Mouse (Mus musculus): ENCODE data around the gene Gm815. TPM values are rescaled to one million over a fixed set of nuclear protein-coding genes. Genes with fewer than 3 reads are reported as not detected.

The Gm815 gene
- polyA plus RNA-seq, 1 experiment from 2014 or later = not detected

GRCm38 (mm10) chr19:26877180-26877775 lies 8.4 kb upstream of the Gm815 start:
- no peak overlapping the region for H3K27ac ChIP-seq (replicated peaks in 1 of 2; ENCODE audit: control insufficient read depth in 1 of 2, insufficient read depth in 1 of 2, low read depth in 2 of 2, low read length in 2 of 2)
- no peaks in the 10 kb centered on the region for H3K27me3 ChIP-seq (ENCODE audit: control insufficient read depth, insufficient read depth, low read length)
- no peak overlapping the region for H3K9ac ChIP-seq (ENCODE audit: low read length)
- H3K9me3 ChIP-seq (ENCODE audit: control insufficient read depth, low read length) = no peaks in the 10 kb centered on the region
- H3K36me3 ChIP-seq (ENCODE audit: control insufficient read depth, insufficient read depth, low read length) = no peaks in the 10 kb centered on the region
- 30% methylated on average over 10 of the region's 10 CpGs for WGBS
- H3K4me2 ChIP-seq (ENCODE audit: low read length) = no peak overlapping the region
- H3K4me1 ChIP-seq (ENCODE audit: control insufficient read depth in 2 of 2, insufficient read depth in 2 of 2, low read length in 2 of 2) = peaks cover 2 to 12% of the 10 kb centered on the region in 2 experiments; a peak in 3 of 4 replicates
- no peak for ATAC-seq (ENCODE audit: insufficient number of reproducible peaks, insufficient read depth, low FRiP score, low read depth)
- H3K4me3 ChIP-seq (ENCODE audit: control insufficient read depth in 1 of 2, insufficient read depth in 1 of 2, low read depth in 1 of 2, low read length in 2 of 2) = no peak overlapping the region

DNA sequence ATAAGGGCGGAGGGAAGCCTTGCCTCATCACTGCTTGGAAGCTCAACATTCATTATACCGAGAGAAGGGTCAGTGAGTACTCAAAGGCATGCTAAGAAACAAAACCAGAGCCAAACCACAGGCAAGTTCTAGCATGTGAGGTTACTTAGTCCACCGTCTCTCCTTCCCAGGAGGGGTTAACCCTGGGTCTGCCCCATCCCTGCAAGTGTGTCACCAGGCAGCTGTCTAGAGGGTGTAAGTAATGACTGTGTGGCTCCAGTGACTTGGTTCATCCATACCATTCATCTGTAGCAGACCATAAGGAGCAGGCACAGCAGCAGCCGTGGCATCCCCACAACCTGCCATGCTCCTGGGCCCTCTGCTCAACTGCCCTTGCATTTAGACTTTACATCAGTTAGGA lies 5.8 kb upstream of the Gm815 start:
- no peak for ATAC-seq (ENCODE audit: insufficient number of reproducible peaks, insufficient read depth, low FRiP score, low read depth)
- Histone ChIP-seq H3K4me2 (ENCODE audit: low read length) (no peak overlapping the region), H3K27me3 (ENCODE audit: control insufficient read depth, insufficient read depth, low read length) (no peaks in the 10 kb centered on the region), H3K36me3 (ENCODE audit: control insufficient read depth, insufficient read depth, low read length) (no peaks in the 10 kb centered on the region), H3K9me3 (ENCODE audit: control insufficient read depth, low read length) (no peaks in the 10 kb centered on the region), H3K9ac (ENCODE audit: low read length) (no peak overlapping the region), H3K4me1 (ENCODE audit: control insufficient read depth in 2 of 2, insufficient read depth in 2 of 2, low read length in 2 of 2) (peaks cover 2 to 12% of the 10 kb centered on the region in 2 experiments; a peak in 3 of 4 replicates), H3K27ac (replicated peaks in 1 of 2; ENCODE audit: control insufficient read depth in 1 of 2, insufficient read depth in 1 of 2, low read depth in 2 of 2, low read length in 2 of 2) (no peak overlapping the region), H3K4me3 (ENCODE audit: control insufficient read depth in 1 of 2, insufficient read depth in 1 of 2, low read depth in 1 of 2, low read length in 2 of 2) (no peak overlapping the region)
- WGBS = 84% methylated on average over 4 of the region's 4 CpGs

DNA sequence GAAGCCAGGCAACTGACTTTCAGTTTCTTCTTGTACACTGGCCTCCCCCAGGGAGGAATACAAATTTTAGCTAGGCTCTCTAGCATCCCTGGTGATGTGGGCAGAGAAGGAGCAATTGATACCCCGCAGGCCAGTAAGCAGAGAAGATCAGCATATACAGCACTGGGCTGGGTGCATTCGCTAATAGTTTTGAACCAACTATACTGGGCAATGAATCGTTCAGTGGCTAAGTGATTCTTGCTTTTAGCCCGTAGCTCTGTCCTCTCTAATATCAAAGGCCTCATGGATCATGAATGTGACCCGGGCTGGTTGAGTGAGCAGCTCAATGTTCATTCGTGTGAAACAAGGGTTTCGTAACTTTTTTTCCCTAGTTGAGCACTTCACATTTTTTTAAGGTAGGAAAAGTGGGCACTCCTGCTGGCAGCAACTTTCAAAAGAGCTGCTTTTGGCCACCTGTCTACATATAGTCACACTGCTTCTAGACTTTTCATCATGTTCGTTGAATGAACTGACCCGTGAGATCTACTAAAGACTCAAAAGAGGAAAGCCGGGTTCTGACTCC lies 3.7 kb upstream of the Gm815 start:
- no peaks in the 10 kb centered on the region for H3K9me3 ChIP-seq (ENCODE audit: control insufficient read depth, low read length)
- H3K27ac ChIP-seq (replicated peaks in 1 of 2; ENCODE audit: control insufficient read depth in 1 of 2, insufficient read depth in 1 of 2, low read depth in 2 of 2, low read length in 2 of 2) = no peak overlapping the region
- no peak overlapping the region for H3K4me3 ChIP-seq (ENCODE audit: control insufficient read depth in 1 of 2, insufficient read depth in 1 of 2, low read depth in 1 of 2, low read length in 2 of 2)
- H3K27me3 ChIP-seq (ENCODE audit: control insufficient read depth, insufficient read depth, low read length) = no peaks in the 10 kb centered on the region
- H3K4me1 ChIP-seq (ENCODE audit: control insufficient read depth in 2 of 2, insufficient read depth in 2 of 2, low read length in 2 of 2) = peaks cover 0 to 4% of the 10 kb centered on the region in 2 experiments; a peak in 3 of 4 replicates
- WGBS = 93% methylated on average over 10 of the region's 10 CpGs
- no peak overlapping the region for H3K9ac ChIP-seq (ENCODE audit: low read length)
- H3K36me3 ChIP-seq (ENCODE audit: control insufficient read depth, insufficient read depth, low read length) = no peaks in the 10 kb centered on the region
- ATAC-seq (ENCODE audit: insufficient number of reproducible peaks, insufficient read depth, low FRiP score, low read depth) = no peak
- H3K4me2 ChIP-seq (ENCODE audit: low read length) = no peak overlapping the region

DNA sequence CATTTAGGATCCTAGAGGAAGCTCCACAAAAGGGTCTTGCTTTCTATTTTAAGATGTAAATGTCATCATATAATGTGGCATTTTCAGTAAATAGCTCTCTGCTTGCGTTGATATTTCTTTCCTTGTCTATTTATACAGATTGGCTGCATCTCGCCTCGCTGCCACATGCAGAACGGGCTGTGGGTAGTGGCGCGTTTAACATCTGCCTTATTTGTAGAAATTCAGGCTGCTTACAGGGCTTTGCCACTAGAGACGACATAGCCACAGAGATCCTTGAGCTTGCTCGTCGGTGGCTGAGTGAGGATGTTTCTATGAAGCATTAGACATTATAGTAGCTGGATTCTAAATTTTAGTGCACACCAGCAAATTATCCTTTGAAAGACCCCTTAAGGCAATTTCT lies 2.5 kb downstream of the Gm815 start:
- 81% methylated on average over 9 of the region's 9 CpGs for WGBS
- ATAC-seq (ENCODE audit: insufficient number of reproducible peaks, insufficient read depth, low FRiP score, low read depth) = no peak
- H3K4me2 ChIP-seq (ENCODE audit: low read length) = no peak overlapping the region
- H3K4me3 ChIP-seq (ENCODE audit: control insufficient read depth in 1 of 2, insufficient read depth in 1 of 2, low read depth in 1 of 2, low read length in 2 of 2) = no peak overlapping the region
- H3K9me3 ChIP-seq (ENCODE audit: control insufficient read depth, low read length) = no peaks in the 10 kb centered on the region
- peaks cover 7 to 10% of the 10 kb centered on the region in 2 experiments for H3K4me1 ChIP-seq (ENCODE audit: control insufficient read depth in 2 of 2, insufficient read depth in 2 of 2, low read length in 2 of 2)
- no peaks in the 10 kb centered on the region for H3K36me3 ChIP-seq (ENCODE audit: control insufficient read depth, insufficient read depth, low read length)
- no peaks in the 10 kb centered on the region for H3K27me3 ChIP-seq (ENCODE audit: control insufficient read depth, insufficient read depth, low read length)
- H3K9ac ChIP-seq (ENCODE audit: low read length) = no peak overlapping the region
- no peak overlapping the region for H3K27ac ChIP-seq (replicated peaks in 1 of 2; ENCODE audit: control insufficient read depth in 1 of 2, insufficient read depth in 1 of 2, low read depth in 2 of 2, low read length in 2 of 2)

DNA sequence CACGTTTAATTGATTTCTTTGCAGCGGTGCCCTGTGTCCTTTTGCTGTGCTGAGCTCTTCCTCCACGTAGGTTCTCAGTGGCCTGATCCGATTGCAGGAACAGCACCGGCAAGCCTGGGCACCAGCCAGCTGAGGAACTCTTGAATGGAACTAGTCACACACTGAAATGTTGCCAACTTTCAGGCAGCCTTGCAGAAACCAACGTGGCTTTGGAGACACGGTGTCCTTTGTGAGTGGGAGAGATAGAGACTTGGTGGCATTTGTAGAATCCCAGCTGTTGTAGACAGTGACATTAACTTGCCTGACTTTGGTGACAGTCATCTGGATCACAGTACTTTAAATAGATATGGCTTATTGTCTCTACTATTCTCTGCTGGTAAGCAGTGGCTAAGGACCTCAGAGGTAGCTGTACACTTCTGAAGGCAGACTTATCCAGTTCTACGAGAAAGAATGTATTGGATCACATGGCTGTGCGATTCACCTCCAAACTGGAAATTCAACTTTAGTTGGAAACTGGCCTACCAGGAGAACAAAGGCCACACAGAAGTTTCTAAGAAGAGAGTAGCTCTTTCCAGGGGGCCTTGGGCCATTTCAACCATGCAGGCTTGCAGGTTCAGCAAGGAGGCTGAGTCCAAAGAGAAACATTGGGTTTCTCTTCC lies 5.8 kb downstream of the Gm815 start:
- no peak overlapping the region for H3K4me3 ChIP-seq (ENCODE audit: control insufficient read depth in 1 of 2, insufficient read depth in 1 of 2, low read depth in 1 of 2, low read length in 2 of 2)
- peak overlapping the region in 1 of 2 experiments; percentile 17; a peak in 2 of 4 replicates for H3K27ac ChIP-seq (replicated peaks in 1 of 2; ENCODE audit: control insufficient read depth in 1 of 2, insufficient read depth in 1 of 2, low read depth in 2 of 2, low read length in 2 of 2)
- H3K4me1 ChIP-seq (ENCODE audit: control insufficient read depth in 2 of 2, insufficient read depth in 2 of 2, low read length in 2 of 2) = peaks cover 7 to 11% of the 10 kb centered on the region in 2 experiments
- no peak for ATAC-seq (ENCODE audit: insufficient number of reproducible peaks, insufficient read depth, low FRiP score, low read depth)
- 52% methylated on average over 9 of the region's 9 CpGs for WGBS
- H3K9ac ChIP-seq (ENCODE audit: low read length) = no peak overlapping the region
- H3K4me2 ChIP-seq (ENCODE audit: low read length) = no peak overlapping the region
- no peaks in the 10 kb centered on the region for H3K36me3 ChIP-seq (ENCODE audit: control insufficient read depth, insufficient read depth, low read length)
- H3K9me3 ChIP-seq (ENCODE audit: control insufficient read depth, low read length) = no peaks in the 10 kb centered on the region
- H3K27me3 ChIP-seq (ENCODE audit: control insufficient read depth, insufficient read depth, low read length) = no peaks in the 10 kb centered on the region

GRCm38 (mm10) chr19:26892861-26893260 lies 7.2 kb downstream of the Gm815 start:
- no peak overlapping the region for H3K27ac ChIP-seq (replicated peaks in 1 of 2; ENCODE audit: control insufficient read depth in 1 of 2, insufficient read depth in 1 of 2, low read depth in 2 of 2, low read length in 2 of 2)
- H3K9ac ChIP-seq (ENCODE audit: low read length) = no peak overlapping the region
- WGBS = 36% methylated on average over 5 of the region's 5 CpGs
- no peaks in the 10 kb centered on the region for H3K9me3 ChIP-seq (ENCODE audit: control insufficient read depth, low read length)
- no peak overlapping the region for H3K4me2 ChIP-seq (ENCODE audit: low read length)
- no peaks in the 10 kb centered on the region for H3K36me3 ChIP-seq (ENCODE audit: control insufficient read depth, insufficient read depth, low read length)
- H3K27me3 ChIP-seq (ENCODE audit: control insufficient read depth, insufficient read depth, low read length) = no peaks in the 10 kb centered on the region
- no peak overlapping the region for H3K4me3 ChIP-seq (ENCODE audit: control insufficient read depth in 1 of 2, insufficient read depth in 1 of 2, low read depth in 1 of 2, low read length in 2 of 2)
- 0 out of 2 replicates have a peak, but pooled peaks have one; percentile 39 for ATAC-seq (ENCODE audit: insufficient number of reproducible peaks, insufficient read depth, low FRiP score, low read depth)
- peaks cover 7 to 11% of the 10 kb centered on the region in 2 experiments for H3K4me1 ChIP-seq (ENCODE audit: control insufficient read depth in 2 of 2, insufficient read depth in 2 of 2, low read length in 2 of 2)

DNA sequence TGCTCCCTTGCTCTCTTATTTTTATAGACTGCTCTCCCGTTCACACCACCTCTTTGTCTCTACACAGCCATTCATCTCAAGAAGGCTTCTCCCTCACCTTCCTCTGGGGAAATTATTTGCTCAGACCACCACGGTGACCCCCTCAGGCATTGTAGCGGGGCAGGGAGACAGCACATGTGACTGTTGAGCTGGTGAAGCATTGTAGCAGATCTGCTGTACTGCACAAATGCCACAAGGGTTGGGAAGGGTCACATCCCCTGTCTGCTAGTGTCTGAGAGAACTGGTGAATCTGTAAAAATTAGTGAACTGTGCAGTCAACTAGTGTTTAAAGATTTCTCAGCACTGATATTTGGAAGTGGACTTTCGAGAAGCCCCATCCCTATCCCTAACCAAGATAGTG lies 16.5 kb downstream of the Gm815 start:
- H3K4me2 ChIP-seq (ENCODE audit: low read length) = no peak overlapping the region
- no peak overlapping the region for H3K27ac ChIP-seq (replicated peaks in 1 of 2; ENCODE audit: control insufficient read depth in 1 of 2, insufficient read depth in 1 of 2, low read depth in 2 of 2, low read length in 2 of 2)
- no peak overlapping the region for H3K4me3 ChIP-seq (ENCODE audit: control insufficient read depth in 1 of 2, insufficient read depth in 1 of 2, low read depth in 1 of 2, low read length in 2 of 2)
- no peak overlapping the region for H3K9ac ChIP-seq (ENCODE audit: low read length)
- ATAC-seq (ENCODE audit: insufficient number of reproducible peaks, insufficient read depth, low FRiP score, low read depth) = no peak
- H3K36me3 ChIP-seq (ENCODE audit: control insufficient read depth, insufficient read depth, low read length) = no peaks in the 10 kb centered on the region
- WGBS = 31% methylated on average over 4 of the region's 4 CpGs
- H3K4me1 ChIP-seq (ENCODE audit: control insufficient read depth in 2 of 2, insufficient read depth in 2 of 2, low read length in 2 of 2) = peaks cover 0 to 2% of the 10 kb centered on the region in 2 experiments; a peak in 2 of 4 replicates
- H3K27me3 ChIP-seq (ENCODE audit: control insufficient read depth, insufficient read depth, low read length) = no peaks in the 10 kb centered on the region
- no peaks in the 10 kb centered on the region for H3K9me3 ChIP-seq (ENCODE audit: control insufficient read depth, low read length)
